Mouse (Mus musculus) liver, adult 2 months (tissue): ENCODE measurements at regions not wholly inside any gene's neighbourhood (a gene's known extent, or its start where the extent isn't known, plus 50 kb on each side); places are given as distances from the start of the nearest gene placed in this dataset.

Experiments used
- DNase-seq: peaks from one replicate; pipeline ENCODE4 v3.0.0-alpha.2; 2011; ENCODE audit warnings: low read depth, low spot score; ENCODE audit errors: extremely low read depth
- H3K27ac ChIP-seq: fragments of 200-500 bp; replicated peaks from 2 replicates; pipeline ENCODE4 v1.5.1; 2012; ENCODE audit warnings: low read depth, mild to moderate bottlenecking, control low read depth, inconsistent platforms, low read length; ENCODE audit not compliant: insufficient read depth
- H3K27me3 ChIP-seq: fragments of 200-500 bp; 2 replicates; pipeline ENCODE4 v1.6.1; 2012; ENCODE audit warnings: mild to moderate bottlenecking, moderate library complexity, low read length, inconsistent platforms; ENCODE audit not compliant: control insufficient read depth, insufficient read depth
- H3K36me3 ChIP-seq: fragments of 200-500 bp; 2 replicates; pipeline ENCODE4 v1.6.1; 2012; ENCODE audit warnings: low read length, inconsistent platforms; ENCODE audit not compliant: control insufficient read depth, insufficient read depth
- H3K4me1 ChIP-seq: fragments of 200-500 bp; 2 replicates; pipeline ENCODE4 v1.6.1; 2011; ENCODE audit warnings: low read length; ENCODE audit not compliant: control insufficient read depth, insufficient read depth
- H3K4me3 ChIP-seq: fragments of 200-500 bp; 2 replicates; pipeline ENCODE4 v1.5.1; 2011; ENCODE audit warnings: low read depth, mild to moderate bottlenecking, control low read depth, low read length, moderate library complexity; ENCODE audit not compliant: insufficient read depth
- H3K79me2 ChIP-seq: fragments of 200-500 bp; 2 replicates; pipeline ENCODE4 v1.6.1; 2012; ENCODE audit warnings: inconsistent platforms, mild to moderate bottlenecking, low read length, moderate library complexity; ENCODE audit not compliant: control insufficient read depth, insufficient read depth
- H3K9ac ChIP-seq: fragments of 200-500 bp; 2 replicates; pipeline ENCODE4 v1.6.1; 2012; ENCODE audit warnings: low read depth, mild to moderate bottlenecking, control low read depth, inconsistent platforms, low read length
- CTCF ChIP-seq: fragments of 200-500 bp; IDR thresholded peaks from 2 replicates; pipeline ENCODE4 v1.5.1; 2011; ENCODE audit warnings: low read depth, low read length, control low read depth
- POLR2A ChIP-seq: fragments of 200-500 bp; IDR thresholded peaks from 2 replicates; pipeline ENCODE4 v1.6.1; 2011; ENCODE audit warnings: low read length, control low read depth; ENCODE audit not compliant: insufficient read depth; ENCODE audit errors: extremely low read depth
- WGBS: fragments of 180-500 bp; shearing (Covaris S2); methylation state at CpG from one replicate; pipeline ENCODE4 v1.1.7; 2018; 5-methylcytosine and 5-hydroxymethylcytosine counted together

GRCm38 (mm10) chr4:105316478-105317206 lies 159.5 kb downstream of the Plpp3 start:
- no peaks in the 10 kb centered on the region for H3K27me3 ChIP-seq
- no peaks in the 10 kb centered on the region for H3K79me2 ChIP-seq
- H3K36me3 ChIP-seq = no peaks in the 10 kb centered on the region
- TF ChIP-seq CTCF (peak; percentile 87), POLR2A (no peak)
- H3K4me3 ChIP-seq = no peak overlapping the region
- H3K9ac ChIP-seq = no peak overlapping the region
- H3K27ac ChIP-seq = peak overlapping the region; percentile 31
- peak; percentile 40 for DNase-seq
- H3K4me1 ChIP-seq = peaks cover 12% of the 10 kb centered on the region
- WGBS = 50% methylated on average over 12 of the region's 12 CpGs

- WGBS = 98% methylated on average over 2 of the region's 2 CpGs
- no peak overlapping the region for H3K4me3 ChIP-seq
- no peaks in the 10 kb centered on the region for H3K27me3 ChIP-seq
- no peaks in the 10 kb centered on the region for H3K79me2 ChIP-seq
- H3K9ac ChIP-seq = no peak overlapping the region
- H3K36me3 ChIP-seq = no peaks in the 10 kb centered on the region
- DNase-seq = no peak
- peaks cover 11% of the 10 kb centered on the region for H3K4me1 ChIP-seq
- no peak overlapping the region for H3K27ac ChIP-seq
- TF ChIP-seq POLR2A (no peak), CTCF (no peak)
Observed at GRCm38 (mm10) chr4:105318421-105318820, 161.3 kb downstream of the Plpp3 start.

GRCm38 (mm10) chr4:105323446-105323845 lies 166.3 kb downstream of the Plpp3 start:
- Histone ChIP-seq H3K27ac (no peak overlapping the region), H3K4me1 (peaks cover 2% of the 10 kb centered on the region), H3K9ac (no peak overlapping the region), H3K4me3 (no peak overlapping the region), H3K36me3 (no peaks in the 10 kb centered on the region), H3K79me2 (no peaks in the 10 kb centered on the region), H3K27me3 (no peaks in the 10 kb centered on the region)
- DNase-seq = no peak
- 26% methylated on average over 1 of the region's 1 CpGs for WGBS
- TF ChIP-seq POLR2A (no peak), CTCF (no peak)

- Histone ChIP-seq H3K4me3 (no peak overlapping the region), H3K9ac (no peak overlapping the region), H3K79me2 (no peaks in the 10 kb centered on the region), H3K4me1 (peaks cover 10% of the 10 kb centered on the region), H3K27me3 (no peaks in the 10 kb centered on the region), H3K27ac (no peak overlapping the region), H3K36me3 (no peaks in the 10 kb centered on the region)
- no peak for DNase-seq
- 95% methylated on average over 3 of the region's 3 CpGs for WGBS
- TF ChIP-seq CTCF (no peak), POLR2A (no peak)
Observed at GRCm38 (mm10) chr4:105326989-105327388, 169.8 kb downstream of the Plpp3 start.

- peak; percentile 80 for DNase-seq
- WGBS = 50% methylated on average over 5 of the region's 5 CpGs
- H3K27me3 ChIP-seq = no peaks in the 10 kb centered on the region
- no peak overlapping the region for H3K4me3 ChIP-seq
- H3K9ac ChIP-seq = no peak overlapping the region
- H3K27ac ChIP-seq = peak overlapping the region; percentile 87
- peaks cover 10% of the 10 kb centered on the region for H3K4me1 ChIP-seq
- TF ChIP-seq CTCF = no peak
- no peak for TF ChIP-seq POLR2A
- no peaks in the 10 kb centered on the region for H3K79me2 ChIP-seq
- no peaks in the 10 kb centered on the region for H3K36me3 ChIP-seq
Observed at GRCm38 (mm10) chr4:105327711-105328471, 170.7 kb downstream of the Plpp3 start.

- Histone ChIP-seq H3K4me1 (peaks cover 10% of the 10 kb centered on the region), H3K79me2 (no peaks in the 10 kb centered on the region), H3K27me3 (no peaks in the 10 kb centered on the region), H3K9ac (no peak overlapping the region), H3K4me3 (no peak overlapping the region), H3K36me3 (no peaks in the 10 kb centered on the region), H3K27ac (peak overlapping the region; percentile 87)
- peak; percentile 97 for DNase-seq
- no peak for TF ChIP-seq POLR2A
- TF ChIP-seq CTCF = no peak
- 9% methylated on average over 10 of the region's 10 CpGs for WGBS
Observed at GRCm38 (mm10) chr4:105328776-105329175, 171.6 kb downstream of the Plpp3 start.
